Mouse (Mus musculus) megakaryocyte, embryonic 14.5 days (primary cell): ENCODE data around the gene Tmem218.

Experiments used
- FLI1 ChIP-seq: IDR thresholded peaks from 2 replicates; pipeline ENCODE4 v1.6.1; 2012; ENCODE audit warnings: low read length, inconsistent platforms, mixed read lengths
- GATA1 ChIP-seq: IDR thresholded peaks from 3 replicates; pipeline ENCODE4 v1.6.1; 2012; ENCODE audit warnings: mixed read lengths, low read length, inconsistent platforms, borderline replicate concordance

GRCm38 (mm10) chr9:37232201-37233195, 24.5 kb downstream of the Tmem218 start:
- TF ChIP-seq GATA1 (no peak), FLI1 (no peak)
